Mouse (Mus musculus): Measurements from ENCODE around the gene Gm3415.
"Not testable (repeated sequence)": the region's sequence is repeated elsewhere in the genome, so short reads cannot be mapped to it uniquely, and the experiment has no call there.

The Gm3415 gene

GRCm38 (mm10) chr5:146555836-146556235 lies at the start of gene Gm3415:
Gene Gm3415 (plus strand): TSS chr5:146556136.
- DNase-seq (ENCODE audit: low spot score), result not testable (repeated sequence)

- not testable (repeated sequence) for DNase-seq (ENCODE audit: low spot score)
These were observed 42.1 kb upstream of the Gm3415 start, which contains the start of gene Gm3402 for GRCm38 (mm10) chr5:146513823-146514222. Gene Gm3402 (plus strand): TSS chr5:146514123.

GRCm38 (mm10) chr5:146525501-146525900 lies 30.4 kb upstream of the Gm3415 start, which contains the start of gene Gm3404:
Gene Gm3404 (plus strand): TSS chr5:146525801.
- DNase-seq (ENCODE audit: low spot score), result not testable (repeated sequence)

GRCm38 (mm10) chr5:146537347-146537746 lies 18.6 kb upstream of the Gm3415 start, which contains the start of gene Gm3409:
Gene Gm3409 (plus strand): TSS chr5:146537647.
- DNase-seq (ENCODE audit: low spot score), result not testable (repeated sequence)

- DNase-seq (ENCODE audit: low spot score), result no peak
These were observed 8.3 kb downstream of the Gm3415 start for GRCm38 (mm10) chr5:146564259-146564658.

GRCm38 (mm10) chr5:146567054-146567453 lies 11.1 kb downstream of the Gm3415 start:
- DNase-seq (ENCODE audit: low spot score), result no peak

GRCm38 (mm10) chr5:146570179-146570578 lies 14.2 kb downstream of the Gm3415 start:
- DNase-seq (ENCODE audit: low spot score), result not testable (repeated sequence)

- DNase-seq (ENCODE audit: low spot score), result not testable (repeated sequence)
These were observed 16.1 kb downstream of the Gm3415 start for GRCm38 (mm10) chr5:146571830-146572734.

GRCm38 (mm10) chr5:146572735-146573042 lies 16.8 kb downstream of the Gm3415 start:
- not testable (repeated sequence) for DNase-seq (ENCODE audit: low spot score)

- no peak for DNase-seq (ENCODE audit: low spot score)
These were observed 20.7 kb downstream of the Gm3415 start for GRCm38 (mm10) chr5:146576668-146577067.

- no peak for DNase-seq (ENCODE audit: low spot score)
These were observed 28.2 kb downstream of the Gm3415 start for GRCm38 (mm10) chr5:146584156-146584477.

GRCm38 (mm10) chr5:146584478-146585306 lies 28.8 kb downstream of the Gm3415 start, which contains the start of gene Gpr12:
Gene Gpr12 (minus strand): TSS chr5:146585239.
- no peak for DNase-seq (ENCODE audit: low spot score)

GRCm38 (mm10) chr5:146585307-146585651 lies 29.3 kb downstream of the Gm3415 start:
- no peak for DNase-seq (ENCODE audit: low spot score)

- no peak for DNase-seq (ENCODE audit: low spot score)
These were observed 30.6 kb downstream of the Gm3415 start for GRCm38 (mm10) chr5:146586357-146587070.

- DNase-seq (ENCODE audit: low spot score), result no peak
These were observed 35.1 kb downstream of the Gm3415 start for GRCm38 (mm10) chr5:146590987-146591386.

- no peak for DNase-seq (ENCODE audit: low spot score)
These were observed 35.7 kb downstream of the Gm3415 start for GRCm38 (mm10) chr5:146591636-146592035.

GRCm38 (mm10) chr5:146592580-146592979 lies 36.6 kb downstream of the Gm3415 start:
- no peak for DNase-seq (ENCODE audit: low spot score)

GRCm38 (mm10) chr5:146596612-146597502 lies 40.9 kb downstream of the Gm3415 start:
- DNase-seq (ENCODE audit: low spot score), result no peak

GRCm38 (mm10) chr5:146597503-146597874 lies 41.6 kb downstream of the Gm3415 start:
- DNase-seq (ENCODE audit: low spot score), result no peak

- DNase-seq (ENCODE audit: low spot score), result no peak
These were observed 42.5 kb downstream of the Gm3415 start for GRCm38 (mm10) chr5:146598215-146599119.

All from urinary bladder, postnatal 25 days (tissue).